Mouse (Mus musculus) kidney, postnatal 0 days (tissue): ENCODE data around the gene Sf3a3. TPM values are rescaled to one million over a fixed set of nuclear protein-coding genes. Genes with fewer than 3 reads are reported as not detected.

ENCODE experiments used
- ATAC-seq: fragments of 200-750 bp; cut with Nextera tagmentation; replicated peaks from 2 replicates; pipeline ENCODE4 v1.8.0; 2017; ENCODE audit warnings: low read depth, moderate number of reproducible peaks, moderate TSS enrichment, moderate library complexity; ENCODE audit not compliant: low FRiP score
- DNase-seq: peaks from one replicate; pipeline ENCODE4 v3.0.0-alpha.2; 2016; ENCODE audit warnings: low spot score
- H3K27ac ChIP-seq: fragments of 300-500 bp; sonication (generic); 2 replicates; pipeline ENCODE4 v1.5.1; 2014; ENCODE audit warnings: mild to moderate bottlenecking
- H3K27me3 ChIP-seq: fragments of 300-500 bp; sonication (generic); 2 replicates; pipeline ENCODE4 v1.6.1; 2014; ENCODE audit warnings: low read length, mixed read lengths; ENCODE audit not compliant: insufficient read depth
- H3K36me3 ChIP-seq: fragments of 300-500 bp; sonication (generic); 2 replicates; pipeline ENCODE4 v1.6.1; 2014; ENCODE audit warnings: low read length, mixed read lengths; ENCODE audit not compliant: insufficient read depth
- H3K4me1 ChIP-seq: fragments of 300-500 bp; sonication (generic); replicated peaks from 2 replicates; pipeline ENCODE4 v1.6.1; 2014; ENCODE audit warnings: antibody characterized with exemption, low read length, mixed read lengths; ENCODE audit not compliant: insufficient read depth
- H3K4me2 ChIP-seq: fragments of 300-500 bp; sonication (generic); 2 replicates; pipeline ENCODE4 v1.6.1; 2014; ENCODE audit warnings: mild to moderate bottlenecking, low read length, moderate library complexity, mixed read lengths
- H3K4me3 ChIP-seq: fragments of 300-500 bp; sonication (generic); replicated peaks from 2 replicates; pipeline ENCODE4 v1.5.1; 2014; ENCODE audit warnings: low read depth, low read length
- H3K9ac ChIP-seq: fragments of 300-500 bp; sonication (generic); 2 replicates; pipeline ENCODE4 v1.6.1; 2014; ENCODE audit warnings: low read depth, low read length
- H3K9me3 ChIP-seq: fragments of 300-500 bp; sonication (generic); replicated peaks from 2 replicates; pipeline ENCODE4 v1.6.1; 2016; ENCODE audit warnings: low read length, inconsistent platforms, mixed read lengths
- CTCF ChIP-seq: IDR thresholded peaks from 2 replicates; pipeline ENCODE4 v1.5.1; 2016; ENCODE audit warnings: antibody characterized with exemption, low read depth, mild to moderate bottlenecking, moderate library complexity
- WGBS: fragments of 180-500 bp; shearing (Covaris S2); extraction: QIAGEN DNeasy Blood & Tissue Kit; methylation state at CpG from one replicate; pipeline ENCODE4 v1.1.7; 2014; 5-methylcytosine and 5-hydroxymethylcytosine counted together
- polyA plus RNA-seq: library from polyadenylated mRNA; unstranded; fragments of >200 nt; fragmentation: Nextera tagmentation; extraction: Ambion mirVana; gene quantifications from 2 replicates; pipeline ENCODE4 v1.2.1, GENCODE M21; 2015

Sf3a3 gene
- polyA plus RNA-seq, 1 experiment from 2014 or later, result 92.4 TPM

- Histone ChIP-seq H3K27ac (no peak overlapping the region), H3K27me3 (no peaks in the 10 kb centered on the region), H3K4me1 (no peaks in the 10 kb centered on the region), H3K36me3 (peaks cover 79% of the 10 kb centered on the region), H3K4me2 (no peak overlapping the region), H3K4me3 (no peak overlapping the region), H3K9me3 (no peaks in the 10 kb centered on the region), H3K9ac (no peak overlapping the region)
- WGBS, result 90% methylated on average over 6 of the region's 6 CpGs
- no peak for DNase-seq
- no peak for TF ChIP-seq CTCF
- no peak for ATAC-seq
Observed at GRCm38 (mm10) chr4:124726121-124726520, 11.5 kb downstream of the Sf3a3 start.

- H3K9me3 ChIP-seq, result no peaks in the 10 kb centered on the region
- peaks cover 13% of the 10 kb centered on the region; the same call in 1 of the 2 replicates for H3K36me3 ChIP-seq
- H3K27ac ChIP-seq, result no peak overlapping the region
- no peaks in the 10 kb centered on the region for H3K27me3 ChIP-seq
- no peak overlapping the region for H3K4me3 ChIP-seq
- ATAC-seq (no peak), DNase-seq (no peak)
- 59% methylated on average over 2 of the region's 2 CpGs for WGBS
- no peak overlapping the region for H3K4me2 ChIP-seq
- no peaks in the 10 kb centered on the region for H3K4me1 ChIP-seq
- no peak overlapping the region for H3K9ac ChIP-seq
- TF ChIP-seq CTCF, result no peak
Observed at GRCm38 (mm10) chr4:124736952-124737351, 22.4 kb downstream of the Sf3a3 start.

- Histone ChIP-seq H3K27me3 (no peaks in the 10 kb centered on the region), H3K9ac (no peak overlapping the region), H3K36me3 (peaks cover 13% of the 10 kb centered on the region; the same call in 1 of the 2 replicates), H3K9me3 (no peaks in the 10 kb centered on the region), H3K27ac (no peak overlapping the region), H3K4me2 (no peak overlapping the region), H3K4me1 (no peaks in the 10 kb centered on the region), H3K4me3 (no peak overlapping the region)
- WGBS, result 69% methylated on average over 5 of the region's 5 CpGs
- no peak for TF ChIP-seq CTCF
- DNase-seq, result no peak
- no peak for ATAC-seq
Observed at GRCm38 (mm10) chr4:124737486-124737885, 22.9 kb downstream of the Sf3a3 start.

GRCm38 (mm10) chr4:124738013-124738412 lies 23.4 kb downstream of the Sf3a3 start:
- Histone ChIP-seq H3K27ac (no peak overlapping the region), H3K9ac (no peak overlapping the region), H3K4me1 (no peaks in the 10 kb centered on the region), H3K4me2 (no peak overlapping the region), H3K36me3 (peaks cover 9% of the 10 kb centered on the region; the same call in 1 of the 2 replicates), H3K9me3 (no peaks in the 10 kb centered on the region), H3K4me3 (no peak overlapping the region), H3K27me3 (no peaks in the 10 kb centered on the region)
- TF ChIP-seq CTCF, result peak; percentile 28
- DNase-seq, result no peak
- ATAC-seq, result no peak
- 53% methylated on average over 4 of the region's 4 CpGs for WGBS

GRCm38 (mm10) chr4:124738783-124739182 lies 24.2 kb downstream of the Sf3a3 start:
- Histone ChIP-seq H3K9ac (no peak overlapping the region), H3K4me3 (no peak overlapping the region), H3K36me3 (0 out of 2 replicates have a peak, but pooled peaks cover under 1% of the 10 kb centered on the region), H3K9me3 (no peaks in the 10 kb centered on the region), H3K27me3 (no peaks in the 10 kb centered on the region), H3K27ac (no peak overlapping the region), H3K4me1 (no peaks in the 10 kb centered on the region), H3K4me2 (no peak overlapping the region)
- ATAC-seq, result no peak
- 56% methylated on average over 1 of the region's 1 CpGs for WGBS
- no peak for DNase-seq
- TF ChIP-seq CTCF, result no peak

- TF ChIP-seq CTCF, result no peak
- Histone ChIP-seq H3K4me3 (peak within 1 kb of the TSS; percentile 46), H3K4me1 (no peaks in the 10 kb centered on the region), H3K4me2 (peak within 1 kb of the TSS; percentile 59), H3K27me3 (no peaks in the 10 kb centered on the region), H3K9me3 (no peaks in the 10 kb centered on the region), H3K9ac (peak within 1 kb of the TSS; percentile 43), H3K36me3 (peaks cover 2% of the 10 kb centered on the region; the same call in 1 of the 2 replicates), H3K27ac (no peak within 1 kb of the TSS)
- DNase-seq (peak; percentile 84), ATAC-seq (peak; percentile 71)
- WGBS, result 11% methylated on average over 25 of the region's 25 CpGs
Observed at GRCm38 (mm10) chr4:124741376-124742343, 27.1 kb downstream of the Sf3a3 start, which contains the start of gene Inpp5b. TSS of gene Inpp5b (plus strand) at chr4:124741850.
